Mouse (Mus musculus) urinary bladder, adult 18-20 months (tissue): ENCODE results near the gene E2f6.

ENCODE experiments used
- DNase-seq, 2 experiments: peaks; one replicate each; pipeline ENCODE4 v3.0.0; 2022; ENCODE audit warnings: low spot score in 2 of 2, mixed read lengths in 2 of 2

E2f6 gene

GRCm38 (mm10) chr12:16847204-16847792, 36.5 kb downstream of the E2f6 start:
- no peak for DNase-seq

DNA sequence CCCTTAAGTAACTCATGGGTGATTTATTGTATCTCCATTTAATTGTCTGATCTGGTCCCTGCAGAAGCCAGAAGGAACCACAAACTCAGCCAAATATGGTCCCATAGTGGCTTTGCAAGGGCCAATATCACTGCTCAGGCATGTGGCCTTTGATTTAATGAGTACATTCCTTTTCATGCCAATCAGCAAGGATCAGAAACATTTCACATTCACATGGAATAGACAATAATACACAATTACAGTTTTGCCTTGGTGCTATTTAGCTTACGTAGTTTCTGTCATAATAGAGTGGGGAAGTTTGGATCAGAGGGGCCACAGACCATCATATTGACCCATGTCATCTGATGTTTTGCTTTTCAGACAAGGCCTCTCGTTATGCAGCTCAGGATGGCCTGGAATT, 37.7 kb downstream of the E2f6 start:
- no peak for DNase-seq

GRCm38 (mm10) chr12:16849821-16850220, 39.1 kb downstream of the E2f6 start:
- DNase-seq: no peak

DNA sequence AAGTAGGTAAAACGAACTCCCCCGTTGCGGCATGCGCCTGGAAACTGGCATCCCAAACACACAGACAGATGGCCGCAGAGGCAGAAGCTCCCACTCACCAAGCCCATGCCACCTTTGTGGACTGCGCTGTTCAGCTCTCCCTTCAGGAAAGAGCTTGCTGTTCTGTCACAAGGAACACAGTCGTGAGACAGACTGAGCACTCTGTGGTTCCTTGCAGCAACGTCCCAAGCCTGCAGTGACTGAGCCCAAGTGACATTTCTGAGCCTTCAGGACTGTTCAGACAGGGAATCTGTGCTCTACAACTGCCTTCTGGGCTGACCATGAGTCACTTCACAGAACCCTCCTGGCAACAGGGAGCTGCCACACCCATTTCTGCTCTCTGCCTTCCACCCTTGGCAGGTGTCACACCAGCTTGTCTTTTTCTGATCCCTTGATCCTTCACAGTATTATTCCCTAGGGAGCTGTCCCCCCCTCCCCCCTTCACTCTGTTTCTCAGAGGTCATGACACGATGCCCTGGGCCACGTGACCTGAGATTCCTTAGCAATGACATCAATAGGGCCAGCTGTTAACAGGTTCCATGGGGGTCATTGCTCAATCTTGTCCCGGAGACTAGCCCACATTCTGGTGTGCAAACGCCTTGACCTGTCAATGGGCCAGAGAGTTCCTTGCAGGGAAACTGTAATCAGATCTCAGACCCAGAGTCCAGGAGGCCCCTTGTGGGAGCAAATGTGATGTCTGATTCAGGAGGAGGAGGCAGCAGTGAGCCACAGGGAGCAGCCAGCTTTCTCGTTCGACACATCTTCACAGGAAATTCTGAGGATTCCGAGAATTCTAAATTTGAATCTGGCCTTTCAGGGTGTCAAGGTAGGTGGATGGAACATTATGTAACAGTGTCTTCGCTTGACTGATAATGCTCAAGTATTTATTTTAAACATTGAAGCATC, 39.9 kb downstream of the E2f6 start:
- peak; percentile 44 to 63 for DNase-seq

- peak; percentile 68 to 77 for DNase-seq
Observed at GRCm38 (mm10) chr12:16853431-16854165, 42.8 kb downstream of the E2f6 start.

- DNase-seq: no peak
Observed at GRCm38 (mm10) chr12:16855632-16856305, 45.0 kb downstream of the E2f6 start.

DNA sequence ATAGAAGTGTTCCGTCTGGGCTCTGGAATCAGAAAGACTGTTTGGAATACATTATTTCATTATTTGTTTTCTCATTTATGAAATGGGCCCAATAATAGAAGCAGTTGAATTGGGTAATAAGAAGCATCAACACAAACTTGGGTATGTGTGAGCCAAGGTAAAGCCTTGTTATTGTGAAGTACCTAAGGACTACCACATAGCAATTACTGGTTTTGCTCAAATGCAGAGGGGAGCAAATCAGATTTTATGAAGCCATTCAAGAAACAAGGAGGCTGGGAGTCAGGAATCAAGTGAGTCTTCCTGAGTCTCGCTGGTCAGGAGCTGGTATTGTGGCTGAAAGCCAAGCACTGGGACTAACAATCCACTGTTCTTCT, 45.5 kb downstream of the E2f6 start:
- no peak for DNase-seq

GRCm38 (mm10) chr12:16858081-16858480, 47.3 kb downstream of the E2f6 start:
- DNase-seq: no peak

- DNase-seq: no peak
Observed at GRCm38 (mm10) chr12:16859781-16860180, 49.0 kb downstream of the E2f6 start.

GRCm38 (mm10) chr12:16860533-16860932, 49.8 kb downstream of the E2f6 start:
- DNase-seq: no peak

DNA sequence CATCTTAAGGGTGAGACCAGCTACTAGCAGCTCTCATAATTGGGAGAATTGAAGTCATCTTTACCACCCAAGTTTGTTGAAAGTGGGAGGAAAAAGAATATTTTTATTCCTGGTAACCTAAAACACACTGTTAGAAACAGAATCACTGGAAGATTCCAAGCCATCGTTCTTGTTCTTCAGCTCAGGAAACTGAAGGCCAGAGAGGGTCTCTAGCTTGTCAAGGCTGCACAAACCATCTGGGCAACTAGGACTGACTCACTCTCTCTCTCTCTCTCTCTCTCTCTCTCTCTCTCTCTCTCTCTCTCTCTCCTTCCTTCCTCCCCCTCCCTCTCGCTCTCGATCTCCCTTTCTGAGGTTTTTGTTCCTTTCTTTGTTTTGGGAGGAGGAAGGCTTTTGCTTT, 50.2 kb downstream of the E2f6 start:
- no peak for DNase-seq

DNA sequence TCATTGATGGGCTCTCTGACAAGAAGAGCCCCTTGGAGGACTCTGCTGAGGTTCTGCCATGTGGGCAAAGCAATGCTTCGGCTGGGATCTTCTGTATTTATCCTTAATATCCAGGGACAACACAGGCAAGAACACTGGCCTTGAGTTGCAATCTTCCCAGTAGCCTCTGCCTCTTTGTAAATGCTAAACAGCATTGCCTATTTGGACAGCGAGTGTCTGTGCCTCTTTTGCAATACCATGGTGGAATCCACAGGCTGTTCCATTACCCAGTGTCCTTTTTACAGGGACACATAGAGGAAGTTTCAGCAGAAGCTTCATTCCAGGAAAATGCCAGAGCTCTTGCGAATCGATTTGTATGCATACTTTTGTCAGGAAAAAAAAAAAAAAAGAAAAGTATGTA, 53.7 kb downstream of the E2f6 start:
- no peak for DNase-seq

- no peak for DNase-seq
Observed at GRCm38 (mm10) chr12:16865871-16866270, 55.1 kb downstream of the E2f6 start.

DNA sequence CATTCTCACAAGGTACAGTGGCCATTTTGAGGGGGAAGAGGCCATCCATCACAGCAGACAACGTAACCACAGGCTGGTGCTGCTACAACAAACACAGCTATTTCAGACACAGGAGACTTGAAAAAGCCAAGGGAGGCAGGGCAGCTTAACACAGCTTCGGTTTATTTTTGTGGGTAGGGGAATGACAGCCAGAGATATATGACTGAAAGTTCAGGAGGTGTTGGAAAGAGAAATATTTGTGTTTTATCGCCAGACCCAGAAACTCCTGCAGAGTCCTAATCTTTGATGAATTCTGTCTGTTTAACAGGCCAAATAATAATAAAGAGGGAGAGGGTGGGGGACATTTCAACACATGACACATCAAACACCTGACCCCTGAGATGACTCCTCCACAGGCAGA, 55.7 kb downstream of the E2f6 start:
- DNase-seq: no peak

DNA sequence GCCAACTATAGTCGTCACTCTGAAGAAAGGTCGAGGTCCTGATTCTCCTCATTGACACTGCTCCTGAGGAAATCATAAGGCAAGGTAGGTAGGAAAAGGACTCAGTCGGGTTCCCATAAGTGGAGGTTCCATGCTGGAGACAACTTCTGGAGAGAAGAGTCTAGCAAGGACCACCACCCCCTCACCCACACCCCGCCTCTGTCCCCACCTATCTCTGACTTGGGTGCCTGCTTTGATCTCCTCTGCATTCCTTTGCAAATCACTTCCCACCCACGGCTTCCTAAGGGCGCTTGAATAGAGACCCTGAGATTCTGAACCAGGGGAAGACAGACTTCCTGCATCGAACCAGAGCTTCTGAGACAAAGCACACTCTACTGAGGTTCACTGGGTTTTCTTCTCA, 56.5 kb downstream of the E2f6 start:
- no peak for DNase-seq

DNA sequence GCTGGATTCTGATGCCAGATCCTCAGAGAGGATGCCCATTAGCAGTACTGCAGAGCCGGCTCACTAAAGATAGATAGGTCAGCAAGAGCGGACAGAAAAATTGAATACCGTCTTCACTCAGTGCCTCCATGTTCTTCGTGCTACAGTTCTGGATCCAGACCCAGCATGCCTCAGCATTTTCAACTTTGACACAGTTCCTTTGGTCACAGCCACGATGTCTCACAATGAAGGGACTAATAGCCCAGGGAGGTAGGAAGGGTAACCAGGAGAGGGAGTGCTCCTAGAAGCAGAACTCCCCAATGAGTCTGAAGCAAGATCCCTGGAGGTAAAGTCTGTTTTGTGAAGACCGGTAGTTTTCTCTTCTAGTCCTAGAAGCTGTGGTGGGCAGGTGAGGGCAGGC, 57.9 kb downstream of the E2f6 start:
- no peak for DNase-seq

GRCm38 (mm10) chr12:16869091-16869778, 58.5 kb downstream of the E2f6 start:
- no peak for DNase-seq

DNA sequence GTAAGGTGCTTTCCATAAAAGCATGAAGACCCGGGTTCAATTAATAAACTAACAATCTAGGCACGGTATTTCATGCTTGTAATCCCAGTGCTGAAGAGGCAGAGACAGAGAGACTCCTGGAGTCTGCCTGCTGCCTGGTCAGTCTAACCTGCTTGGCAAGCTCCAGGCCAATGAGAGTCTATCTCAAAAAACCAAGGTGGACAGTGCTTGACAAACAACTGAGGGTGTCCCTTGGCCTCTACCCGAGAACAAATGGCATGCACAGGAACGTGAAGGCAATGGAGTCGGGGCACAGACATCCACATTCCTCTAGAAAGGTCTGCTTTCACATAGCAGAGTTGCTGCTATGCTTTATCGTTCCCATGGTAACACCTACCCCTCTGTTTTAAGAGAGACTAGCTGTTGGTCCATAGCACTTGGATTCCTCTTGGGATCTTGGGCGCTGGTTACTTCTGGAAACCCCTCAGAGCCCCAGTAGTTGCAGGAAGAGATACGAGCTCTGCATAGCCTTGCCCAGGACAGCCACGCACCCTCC, 59.2 kb downstream of the E2f6 start:
- DNase-seq: no peak

GRCm38 (mm10) chr12:16870405-16871068, 59.8 kb downstream of the E2f6 start:
- DNase-seq: peak in 1 of 2 experiments; percentile 30

DNA sequence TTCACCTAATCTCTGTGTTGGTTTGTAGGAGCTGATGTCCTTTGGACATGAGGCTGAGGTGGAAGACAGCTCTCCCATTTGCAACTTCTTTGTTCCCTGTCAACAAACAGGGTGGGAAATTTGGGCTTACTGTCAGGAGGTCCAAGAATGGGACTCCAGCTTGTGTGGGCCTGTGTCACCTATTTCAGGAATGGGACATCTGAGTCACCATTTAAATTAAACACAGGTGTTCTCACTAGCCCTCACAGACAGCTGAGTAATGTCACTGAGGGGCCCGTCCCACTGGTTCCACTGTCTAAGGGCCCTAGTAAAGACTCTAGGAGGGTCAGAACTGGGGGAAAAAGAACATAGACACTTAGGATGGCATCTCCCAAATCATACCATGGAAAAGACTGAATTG, 61.2 kb downstream of the E2f6 start:
- no peak for DNase-seq
